Mouse (Mus musculus): ENCODE measurements around the gene Rpa1. TPM values are rescaled to one million over a fixed set of nuclear protein-coding genes. Genes with fewer than 3 reads are reported as not detected.

Rpa1 gene
- polyA plus RNA-seq, 1 experiment from 2014 or later: 96.3 TPM

GRCm38 (mm10) chr11:75261016-75261415 is 87.1 kb downstream of the Rpa1 start:
- Histone ChIP-seq H3K9me3 (replicated peaks; ENCODE audit: control insufficient read depth, low read length) (no peaks in the 10 kb centered on the region), H3K36me3 (ENCODE audit: control insufficient read depth, insufficient read depth, low read length) (no peaks in the 10 kb centered on the region), H3K9ac (ENCODE audit: low read depth, low read length) (no peak overlapping the region; the same call in 1 of the 2 replicates), H3K4me3 (ENCODE audit: low read depth, low read length) (no peak overlapping the region), H3K27ac (ENCODE audit: low read depth, low read length) (no peak overlapping the region), H3K4me2 (no peak overlapping the region), H3K4me1 (ENCODE audit: control insufficient read depth, insufficient read depth, low read length) (peaks cover 34% of the 10 kb centered on the region), H3K27me3 (ENCODE audit: control insufficient read depth, insufficient read depth, low read length) (no peaks in the 10 kb centered on the region)
- no peak for ATAC-seq (replicated peaks; ENCODE audit: insufficient number of reproducible peaks, low FRiP score, low TSS enrichment)
- WGBS (ENCODE audit: insufficient replicate concordance): 77% methylated on average over 2 of the region's 2 CpGs

- Histone ChIP-seq H3K4me1 (ENCODE audit: control insufficient read depth, insufficient read depth, low read length) (peaks cover 30% of the 10 kb centered on the region), H3K9ac (ENCODE audit: low read depth, low read length) (no peak overlapping the region)
Measured at GRCm38 (mm10) chr11:75259996-75260561, 88.0 kb downstream of the Rpa1 start.

GRCm38 (mm10) chr11:75259416-75259815 is 88.7 kb downstream of the Rpa1 start:
- H3K27me3 ChIP-seq (ENCODE audit: control insufficient read depth, insufficient read depth, low read length): no peaks in the 10 kb centered on the region
- H3K9ac ChIP-seq (ENCODE audit: low read depth, low read length): no peak overlapping the region
- 67% methylated on average over 6 of the region's 6 CpGs for WGBS (ENCODE audit: insufficient replicate concordance)
- H3K4me2 ChIP-seq: no peak overlapping the region
- ATAC-seq (replicated peaks; ENCODE audit: insufficient number of reproducible peaks, low FRiP score, low TSS enrichment): no peak
- peaks cover 37% of the 10 kb centered on the region for H3K4me1 ChIP-seq (ENCODE audit: control insufficient read depth, insufficient read depth, low read length)
- H3K4me3 ChIP-seq (ENCODE audit: low read depth, low read length): no peak overlapping the region
- H3K9me3 ChIP-seq (replicated peaks; ENCODE audit: control insufficient read depth, low read length): no peaks in the 10 kb centered on the region
- H3K36me3 ChIP-seq (ENCODE audit: control insufficient read depth, insufficient read depth, low read length): no peaks in the 10 kb centered on the region
- no peak overlapping the region for H3K27ac ChIP-seq (ENCODE audit: low read depth, low read length)

More at GRCm38 (mm10) chr11:75259996-75260561, 88.0 kb downstream of the Rpa1 start:
- Histone ChIP-seq H3K9me3 (replicated peaks; ENCODE audit: control insufficient read depth, low read length) (no peaks in the 10 kb centered on the region), H3K4me2 (no peak overlapping the region), H3K4me3 (ENCODE audit: low read depth, low read length) (no peak overlapping the region), H3K36me3 (ENCODE audit: control insufficient read depth, insufficient read depth, low read length) (no peaks in the 10 kb centered on the region), H3K27me3 (ENCODE audit: control insufficient read depth, insufficient read depth, low read length) (no peaks in the 10 kb centered on the region), H3K27ac (ENCODE audit: low read depth, low read length) (no peak overlapping the region)
- 60% methylated on average over 10 of the region's 10 CpGs for WGBS (ENCODE audit: insufficient replicate concordance)
- ATAC-seq (replicated peaks; ENCODE audit: insufficient number of reproducible peaks, low FRiP score, low TSS enrichment): no peak

GRCm38 (mm10) chr11:75257056-75257648 is 91.0 kb downstream of the Rpa1 start:
- H3K36me3 ChIP-seq (ENCODE audit: control insufficient read depth, insufficient read depth, low read length): no peaks in the 10 kb centered on the region
- H3K9ac ChIP-seq (ENCODE audit: low read depth, low read length): no peak overlapping the region
- peaks cover 27% of the 10 kb centered on the region for H3K4me1 ChIP-seq (ENCODE audit: control insufficient read depth, insufficient read depth, low read length)
- no peak overlapping the region for H3K4me3 ChIP-seq (ENCODE audit: low read depth, low read length)
- H3K9me3 ChIP-seq (replicated peaks; ENCODE audit: control insufficient read depth, low read length): no peaks in the 10 kb centered on the region
- H3K4me2 ChIP-seq: no peak overlapping the region
- no peaks in the 10 kb centered on the region for H3K27me3 ChIP-seq (ENCODE audit: control insufficient read depth, insufficient read depth, low read length)
- WGBS (ENCODE audit: insufficient replicate concordance): 72% methylated on average over 4 of the region's 4 CpGs
- no peak overlapping the region for H3K27ac ChIP-seq (ENCODE audit: low read depth, low read length)
- ATAC-seq (replicated peaks; ENCODE audit: insufficient number of reproducible peaks, low FRiP score, low TSS enrichment): no peak

- Histone ChIP-seq H3K4me3 (ENCODE audit: low read depth, low read length) (no peak overlapping the region), H3K4me2 (no peak overlapping the region), H3K27ac (ENCODE audit: low read depth, low read length) (no peak overlapping the region), H3K36me3 (ENCODE audit: control insufficient read depth, insufficient read depth, low read length) (no peaks in the 10 kb centered on the region), H3K4me1 (ENCODE audit: control insufficient read depth, insufficient read depth, low read length) (peaks cover 25% of the 10 kb centered on the region), H3K9ac (ENCODE audit: low read depth, low read length) (no peak overlapping the region), H3K27me3 (ENCODE audit: control insufficient read depth, insufficient read depth, low read length) (no peaks in the 10 kb centered on the region), H3K9me3 (replicated peaks; ENCODE audit: control insufficient read depth, low read length) (no peaks in the 10 kb centered on the region)
- ATAC-seq (replicated peaks; ENCODE audit: insufficient number of reproducible peaks, low FRiP score, low TSS enrichment): no peak
- 67% methylated on average over 5 of the region's 5 CpGs for WGBS (ENCODE audit: insufficient replicate concordance)
Measured at GRCm38 (mm10) chr11:75255330-75255729, 92.8 kb downstream of the Rpa1 start.

GRCm38 (mm10) chr11:75254252-75254912 is 93.7 kb downstream of the Rpa1 start:
- Histone ChIP-seq H3K4me2 (no peak overlapping the region; the same call in 1 of the 2 replicates), H3K4me3 (ENCODE audit: low read depth, low read length) (no peak overlapping the region), H3K9ac (ENCODE audit: low read depth, low read length) (no peak overlapping the region), H3K9me3 (replicated peaks; ENCODE audit: control insufficient read depth, low read length) (no peaks in the 10 kb centered on the region), H3K27me3 (ENCODE audit: control insufficient read depth, insufficient read depth, low read length) (no peaks in the 10 kb centered on the region), H3K4me1 (ENCODE audit: control insufficient read depth, insufficient read depth, low read length) (peaks cover 31% of the 10 kb centered on the region), H3K27ac (ENCODE audit: low read depth, low read length) (no peak overlapping the region; the same call in 1 of the 2 replicates), H3K36me3 (ENCODE audit: control insufficient read depth, insufficient read depth, low read length) (no peaks in the 10 kb centered on the region)
- no peak for ATAC-seq (replicated peaks; ENCODE audit: insufficient number of reproducible peaks, low FRiP score, low TSS enrichment)
- WGBS (ENCODE audit: insufficient replicate concordance): 48% methylated on average over 13 of the region's 13 CpGs

- H3K4me1 ChIP-seq (ENCODE audit: control insufficient read depth, insufficient read depth, low read length): peaks cover 45% of the 10 kb centered on the region
- H3K9ac ChIP-seq (ENCODE audit: low read depth, low read length): no peak overlapping the region
- 49% methylated on average over 7 of the region's 7 CpGs for WGBS (ENCODE audit: insufficient replicate concordance)
- H3K4me3 ChIP-seq (ENCODE audit: low read depth, low read length): no peak overlapping the region
- no peak for ATAC-seq (replicated peaks; ENCODE audit: insufficient number of reproducible peaks, low FRiP score, low TSS enrichment)
- 0 out of 2 replicates have a peak overlapping the region, but pooled peaks have one; percentile 7 for H3K27ac ChIP-seq (ENCODE audit: low read depth, low read length)
- H3K27me3 ChIP-seq (ENCODE audit: control insufficient read depth, insufficient read depth, low read length): no peaks in the 10 kb centered on the region
- no peak overlapping the region for H3K4me2 ChIP-seq
- no peaks in the 10 kb centered on the region for H3K9me3 ChIP-seq (replicated peaks; ENCODE audit: control insufficient read depth, low read length)
- H3K36me3 ChIP-seq (ENCODE audit: control insufficient read depth, insufficient read depth, low read length): no peaks in the 10 kb centered on the region
Measured at GRCm38 (mm10) chr11:75251557-75252070, 96.5 kb downstream of the Rpa1 start.

GRCm38 (mm10) chr11:75251006-75251512 is 97.1 kb downstream of the Rpa1 start:
- Histone ChIP-seq H3K9ac (ENCODE audit: low read depth, low read length) (no peak overlapping the region), H3K4me1 (ENCODE audit: control insufficient read depth, insufficient read depth, low read length) (peaks cover 50% of the 10 kb centered on the region)
- 81% methylated on average over 4 of the region's 4 CpGs for WGBS (ENCODE audit: insufficient replicate concordance)

More at GRCm38 (mm10) chr11:75251006-75251512, 97.1 kb downstream of the Rpa1 start:
- Histone ChIP-seq H3K36me3 (ENCODE audit: control insufficient read depth, insufficient read depth, low read length) (no peaks in the 10 kb centered on the region), H3K9me3 (replicated peaks; ENCODE audit: control insufficient read depth, low read length) (no peaks in the 10 kb centered on the region), H3K27me3 (ENCODE audit: control insufficient read depth, insufficient read depth, low read length) (no peaks in the 10 kb centered on the region), H3K4me3 (ENCODE audit: low read depth, low read length) (no peak overlapping the region), H3K27ac (ENCODE audit: low read depth, low read length) (no peak overlapping the region), H3K4me2 (no peak overlapping the region)
- ATAC-seq (replicated peaks; ENCODE audit: insufficient number of reproducible peaks, low FRiP score, low TSS enrichment): no peak

Data from heart, embryonic 11.5 days (tissue).